Mouse (Mus musculus): ENCODE results near the gene Grid1.

Grid1 gene

DNA sequence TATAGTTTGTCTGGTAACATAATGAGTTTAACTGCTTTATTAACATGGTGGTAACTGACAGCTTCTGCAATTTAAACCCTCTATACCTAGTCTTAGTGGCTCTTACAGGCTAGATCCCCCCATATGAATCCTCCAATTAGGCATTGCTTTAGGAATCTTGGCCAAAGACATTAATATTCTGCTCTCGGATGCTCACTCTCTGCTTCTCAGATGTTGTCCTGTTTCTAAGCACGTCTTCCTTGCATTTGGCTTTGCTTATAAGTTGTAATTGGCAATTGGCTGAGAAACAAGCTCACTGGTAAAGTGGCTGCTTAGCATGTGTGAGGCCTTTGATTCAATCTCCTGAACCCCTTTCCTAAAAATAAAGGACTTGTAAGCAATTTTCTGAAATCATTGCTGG, 610.4 kb downstream of the Grid1 start:
- no peak for DNase-seq (ENCODE audit: low spot score)

- no peak for DNase-seq (ENCODE audit: low spot score)
Observed at GRCm38 (mm10) chr14:35453702-35454101, 633.8 kb downstream of the Grid1 start.

DNA sequence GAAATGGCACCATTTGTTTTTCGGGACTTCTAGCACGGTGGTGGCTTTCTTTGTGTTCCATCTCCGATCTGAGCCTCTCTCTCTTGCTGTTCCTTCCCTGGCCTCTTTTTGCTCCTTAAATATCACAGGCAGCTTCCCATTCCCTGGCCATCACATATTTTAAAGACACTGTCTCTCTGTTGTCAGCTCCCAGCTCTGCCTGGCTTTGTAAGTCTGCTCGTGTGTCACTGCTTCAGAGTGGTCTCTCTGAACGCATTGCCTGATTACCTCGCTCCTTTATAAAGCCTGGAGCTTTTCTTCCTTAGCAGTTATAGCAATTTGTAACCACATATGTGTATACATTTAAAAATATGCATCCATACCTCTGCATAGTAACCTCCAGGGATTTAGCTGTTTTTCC, 648.3 kb downstream of the Grid1 start:
- no peak for DNase-seq (ENCODE audit: low spot score)

DNA sequence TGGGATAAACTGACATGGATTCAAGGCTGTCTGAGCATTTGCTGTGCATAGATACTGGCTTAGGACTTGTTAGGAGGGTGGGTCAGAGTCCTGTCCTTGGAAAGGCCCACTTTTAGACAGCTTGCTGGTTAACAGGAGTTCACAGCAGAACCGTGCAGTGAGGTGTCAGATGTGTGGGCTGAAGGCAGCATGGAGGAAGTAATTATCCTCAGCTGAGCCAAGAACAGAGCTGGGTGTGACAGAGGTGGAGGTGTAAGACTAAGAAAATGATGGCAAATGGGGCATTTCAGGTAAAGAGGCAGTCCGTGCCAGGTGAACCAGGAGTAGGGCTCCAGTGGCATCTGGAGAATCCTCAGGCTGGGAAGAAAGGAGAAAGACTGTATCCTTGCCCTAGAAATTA, 666.1 kb downstream of the Grid1 start:
- no peak for DNase-seq (ENCODE audit: low spot score)

DNA sequence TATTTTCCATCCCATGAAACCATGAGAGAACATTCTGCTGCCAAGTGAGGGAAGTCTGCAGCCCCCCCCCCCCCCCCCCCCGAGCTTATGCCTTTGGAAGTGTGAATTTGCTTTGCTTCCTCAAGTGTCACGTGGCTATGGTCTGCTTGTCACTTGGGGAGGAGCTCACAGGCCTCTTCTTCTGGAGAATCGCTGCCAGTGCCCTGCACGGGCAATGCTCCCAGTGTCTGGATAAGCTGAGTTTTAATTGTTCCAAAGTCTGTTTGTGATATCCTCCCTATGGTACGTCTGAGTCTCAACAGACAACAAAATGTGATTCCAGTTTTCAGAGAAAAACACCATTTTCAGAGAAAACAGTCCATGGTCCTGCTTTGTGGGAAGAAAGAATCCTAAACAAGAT, 682.4 kb downstream of the Grid1 start:
- DNase-seq (ENCODE audit: low spot score) = no peak

GRCm38 (mm10) chr14:35519402-35519801, 699.5 kb downstream of the Grid1 start:
- no peak for DNase-seq (ENCODE audit: low spot score)

GRCm38 (mm10) chr14:35538835-35539234, 718.9 kb downstream of the Grid1 start:
- DNase-seq (ENCODE audit: low spot score) = no peak

GRCm38 (mm10) chr14:35541254-35541991, 721.5 kb downstream of the Grid1 start:
- DNase-seq (ENCODE audit: low spot score) = no peak

- DNase-seq (ENCODE audit: low spot score) = no peak
Observed at GRCm38 (mm10) chr14:35541992-35542380, 722.1 kb downstream of the Grid1 start.

GRCm38 (mm10) chr14:35554288-35554687, 734.4 kb downstream of the Grid1 start:
- no peak for DNase-seq (ENCODE audit: low spot score)

DNA sequence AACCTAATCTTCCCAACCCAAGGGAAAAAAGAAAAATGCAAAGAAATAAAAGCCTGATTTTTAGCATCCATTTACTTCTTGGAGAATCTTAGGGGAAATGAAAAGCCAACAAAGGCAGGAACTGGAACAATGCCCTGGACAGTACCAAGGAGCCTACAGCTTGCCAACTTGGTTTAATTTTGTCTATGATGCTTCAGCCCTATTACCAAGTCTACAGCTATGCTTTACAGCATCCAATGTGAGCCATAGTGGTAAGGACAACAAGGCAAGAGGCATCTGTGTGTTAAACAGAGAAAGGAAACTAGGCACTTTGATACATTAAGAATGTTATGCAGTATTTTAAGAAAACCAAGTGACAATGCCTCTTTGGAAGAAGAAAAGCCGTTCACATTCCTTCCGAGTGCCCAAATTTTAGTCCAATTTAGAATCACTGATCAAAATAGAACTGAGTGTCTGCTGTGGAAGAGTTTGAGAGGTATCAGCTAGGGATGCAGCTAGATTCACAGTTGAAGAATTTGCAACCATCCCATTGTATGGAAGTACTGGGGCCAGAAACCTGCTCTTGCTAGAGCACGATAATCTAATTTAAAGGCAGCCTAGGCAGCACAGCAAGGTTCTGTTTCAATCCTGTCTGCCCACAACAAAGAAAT, 741.5 kb downstream of the Grid1 start:
- no peak for DNase-seq (ENCODE audit: low spot score)

DNA sequence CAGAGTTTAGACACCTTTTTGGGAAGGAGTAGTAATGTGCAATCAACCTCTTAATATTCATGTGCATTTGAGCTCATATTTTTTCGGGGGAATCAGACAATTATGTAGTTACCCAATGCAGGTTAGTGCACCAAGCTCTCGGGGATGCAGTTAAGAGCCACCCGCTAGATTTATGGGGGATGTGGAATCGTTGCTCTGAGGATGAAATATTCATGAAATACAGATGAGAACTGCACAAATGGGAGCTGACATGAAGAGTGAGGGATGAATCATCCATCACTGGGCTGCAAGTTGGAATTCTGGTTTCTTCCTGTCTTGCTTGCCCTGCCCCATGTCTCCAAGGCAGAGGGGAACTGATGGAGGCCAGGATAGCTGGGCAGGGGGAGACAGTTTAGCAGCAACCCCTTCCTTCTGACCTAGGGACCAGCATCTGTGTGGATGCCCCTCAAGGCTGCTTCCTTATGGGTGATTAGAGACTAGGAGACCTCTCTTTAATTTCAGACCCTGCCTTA, 753.1 kb downstream of the Grid1 start:
- no peak for DNase-seq (ENCODE audit: low spot score)

GRCm38 (mm10) chr14:35574489-35574888, 754.6 kb downstream of the Grid1 start:
- DNase-seq (ENCODE audit: low spot score) = no peak

DNA sequence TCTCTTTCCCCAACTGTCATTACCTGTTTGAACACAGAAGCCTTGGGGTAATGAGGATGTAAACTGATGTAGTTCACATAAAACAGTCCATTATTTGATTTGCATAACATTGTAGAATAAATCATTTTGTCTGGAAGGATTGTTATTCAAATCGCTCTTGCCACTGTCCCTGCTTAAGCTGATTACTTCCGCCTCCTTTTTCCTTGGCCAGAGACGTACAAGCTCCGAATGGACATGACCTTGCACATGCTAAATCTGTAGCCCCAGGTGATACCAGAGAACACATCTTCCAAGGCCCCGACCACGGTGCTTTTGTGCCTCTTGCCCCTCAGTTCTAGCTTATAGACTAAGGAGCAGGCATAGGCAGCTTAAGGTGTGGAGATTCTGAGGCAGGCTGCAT, 755.4 kb downstream of the Grid1 start:
- no peak for DNase-seq (ENCODE audit: low spot score)

DNA sequence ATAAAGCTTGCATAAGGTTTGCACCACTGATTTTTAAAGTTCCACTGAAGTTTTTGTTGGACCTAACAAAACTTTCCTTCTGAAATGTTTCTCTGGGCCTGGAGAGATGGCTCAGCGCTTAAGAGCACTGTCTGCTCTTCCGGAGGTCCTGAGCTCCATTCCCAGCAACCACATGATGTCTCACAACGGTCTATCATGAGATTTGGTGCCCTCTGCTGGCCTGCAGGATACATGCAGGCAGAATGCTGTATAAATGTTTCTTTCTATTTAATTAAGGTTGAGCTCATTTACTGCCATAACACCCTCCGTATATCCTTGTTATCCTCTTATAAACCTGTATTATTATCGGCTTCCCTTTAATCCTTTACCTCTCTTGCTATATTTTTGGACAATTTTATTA, 805.8 kb downstream of the Grid1 start:
- no peak for DNase-seq (ENCODE audit: low spot score)

Data from urinary bladder, postnatal 14 days (tissue).